Mouse (Mus musculus) thymus, adult 2 months (tissue): ENCODE measurements at regions not wholly inside any gene's neighbourhood (a gene's known extent, or its start where the extent isn't known, plus 50 kb on each side); places are given as distances from the start of the nearest gene placed in this dataset.

Experiments used
- CTCF ChIP-seq: fragments of 200-500 bp; IDR thresholded peaks from 2 replicates; pipeline ENCODE4 v1.5.1; 2012; ENCODE audit warnings: mild to moderate bottlenecking, control low read depth, low read length, moderate library complexity, borderline replicate concordance; ENCODE audit not compliant: control insufficient read depth, poor library complexity, insufficient read depth; ENCODE audit errors: extremely low read depth
- POLR2A ChIP-seq: fragments of 200-500 bp; IDR thresholded peaks from 2 replicates; pipeline ENCODE4 v1.6.1; 2012; ENCODE audit warnings: mild to moderate bottlenecking, low read length, control low read depth, moderate library complexity; ENCODE audit not compliant: control insufficient read depth, poor library complexity, insufficient read depth; ENCODE audit errors: extremely low read depth

DNA sequence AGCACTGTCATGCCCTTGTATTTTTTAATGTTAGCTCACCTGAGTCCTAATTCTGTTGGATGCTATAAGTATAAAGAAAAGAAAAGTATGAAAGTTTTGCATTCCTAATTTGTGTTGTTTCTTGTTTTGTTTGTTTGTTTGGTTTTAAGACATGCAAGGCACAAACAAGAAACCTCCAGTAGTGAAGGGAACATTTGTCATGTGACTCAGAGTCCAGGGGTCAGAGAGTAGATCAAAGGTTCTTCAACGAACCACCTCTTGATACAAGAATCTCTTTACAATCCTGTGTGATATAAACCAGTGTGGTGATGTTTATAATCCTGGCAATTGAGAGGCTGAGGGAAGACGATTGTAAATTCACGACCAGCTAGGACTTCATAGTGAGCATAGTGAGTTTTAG lies 300.5 kb downstream of the Zfp619 start:
- no peak for TF ChIP-seq POLR2A
- no peak for TF ChIP-seq CTCF
